Mouse (Mus musculus) midbrain, embryonic 16.5 days (tissue): ENCODE measurements around the gene Otud7b. TPM values are rescaled to one million over a fixed set of nuclear protein-coding genes. Genes with fewer than 3 reads are reported as not detected.

Experiments
- polyA plus RNA-seq: library from polyadenylated mRNA; unstranded; fragments of >200 nt; fragmentation: Nextera tagmentation; extraction: Ambion mirVana; gene quantifications from 2 replicates; pipeline ENCODE4 v1.2.1, GENCODE M21; 2015

Otud7b gene
- polyA plus RNA-seq, 1 experiment from 2014 or later: 7.0 TPM

Other genes with a start within 250 kb of the Otud7b start
- 33.0 and 35.4 TPM in 2 replicates for gene Prpf3, start 248.6 kb upstream of the Otud7b start, polyA plus RNA-seq
- gene Mrps21, start 233.0 kb upstream of the Otud7b start, polyA plus RNA-seq: 247 and 260 TPM in 2 replicates
- 4.8 and 5.2 TPM in 2 replicates for gene Ciart, start 222.3 kb upstream of the Otud7b start, polyA plus RNA-seq
- gene BC028528, start 212.5 kb upstream of the Otud7b start, polyA plus RNA-seq: 18.2 and 18.5 TPM in 2 replicates
- 27.1 and 35.1 TPM in 2 replicates for gene Aph1a, start 210.6 kb upstream of the Otud7b start, polyA plus RNA-seq
- gene Car14, start 199.8 kb upstream of the Otud7b start, polyA plus RNA-seq: 7.6 and 9.2 TPM in 2 replicates
- 110 and 131 TPM in 2 replicates for gene Anp32e, start 175.3 kb upstream of the Otud7b start, polyA plus RNA-seq
- 46.1 and 54.6 TPM in 2 replicates for gene Plekho1, start 108.5 kb upstream of the Otud7b start, polyA plus RNA-seq
- gene Vps45, start 46.1 kb upstream of the Otud7b start, polyA plus RNA-seq: 62.0 and 64.7 TPM in 2 replicates
- 7.8 and 15.1 TPM in 2 replicates for gene Mtmr11, start 57.5 kb downstream of the Otud7b start, polyA plus RNA-seq
- gene Sf3b4, start 67.8 kb downstream of the Otud7b start, polyA plus RNA-seq: 134 and 136 TPM in 2 replicates
- 123 and 137 TPM in 2 replicates for gene Sv2a, start 76.6 kb downstream of the Otud7b start, polyA plus RNA-seq
- 51.3 and 52.2 TPM in 2 replicates for gene Bola1, start 115.2 kb downstream of the Otud7b start, polyA plus RNA-seq
- not detected in 2 replicates for gene Hist2h2ab, start 115.3 kb downstream of the Otud7b start, polyA plus RNA-seq
- 0.66 and 0.99 TPM in 2 replicates for gene Hist2h2ac, start 116.4 kb downstream of the Otud7b start, polyA plus RNA-seq
- gene Hist2h2be, start 116.6 kb downstream of the Otud7b start, polyA plus RNA-seq: 4.4 and 4.7 TPM in 2 replicates
- gene Hist2h3c2, start 134.6 kb downstream of the Otud7b start, polyA plus RNA-seq: 1.3 TPM in 2 replicates
- 38.1 and 48.4 TPM in 2 replicates for gene Hist2h2aa2, start 135.7 kb downstream of the Otud7b start, polyA plus RNA-seq
- 7.4 and 13.2 TPM in 2 replicates for gene Hist2h2aa1, start 141.0 kb downstream of the Otud7b start, polyA plus RNA-seq
- gene Hist2h3c1, start 142.2 kb downstream of the Otud7b start, polyA plus RNA-seq: 0.39 TPM in 1 of 2 replicates, not detected in the other
- gene Hist2h4, start 158.8 kb downstream of the Otud7b start, polyA plus RNA-seq: 3.3 and 3.8 TPM in 2 replicates
- 5.9 and 7.6 TPM in 2 replicates for gene Hist2h3b, start 164.1 kb downstream of the Otud7b start, polyA plus RNA-seq
- gene Hist2h2bb, start 165.2 kb downstream of the Otud7b start, polyA plus RNA-seq: 1.1 TPM in 1 of 2 replicates, not detected in the other
- 0.89 and 1.5 TPM in 2 replicates for gene Fcgr1, start 189.4 kb downstream of the Otud7b start, polyA plus RNA-seq